Mouse (Mus musculus): ENCODE results near the gene Svop. TPM values are rescaled to one million over a fixed set of nuclear protein-coding genes. Genes with fewer than 3 reads are reported as not detected.
A peak's percentile ranks its signal among the peaks of the same experiment; 100 is the strongest.

Gene Svop
- not detected in 2 replicates for polyA plus RNA-seq (2012; rRNA removed)

GRCm38 (mm10) chr5:114091057-114091807, at the start of gene Svop:
Svop (minus strand) TSS chr5:114091570.
- 3% methylated on average over 40 of the region's 40 CpGs for WGBS
- TF ChIP-seq POLR2A (IDR thresholded peaks at IDR 0.05; ENCODE audit: borderline replicate concordance, extremely low read depth, low read depth, low read length), result no peak
- no peak for TF ChIP-seq CTCF (IDR thresholded peaks at IDR 0.05; ENCODE audit: insufficient read depth, low read length)
- H3K4me1 ChIP-seq (ENCODE audit: control insufficient read depth, insufficient read depth, low read length), result no peaks in the 10 kb centered on the region
- H3K4me3 ChIP-seq (replicated peaks; ENCODE audit: extremely low read depth, low read depth, low read length), result no peak within 1 kb of the TSS
- DNase-seq, result peak; percentile 58

DNA sequence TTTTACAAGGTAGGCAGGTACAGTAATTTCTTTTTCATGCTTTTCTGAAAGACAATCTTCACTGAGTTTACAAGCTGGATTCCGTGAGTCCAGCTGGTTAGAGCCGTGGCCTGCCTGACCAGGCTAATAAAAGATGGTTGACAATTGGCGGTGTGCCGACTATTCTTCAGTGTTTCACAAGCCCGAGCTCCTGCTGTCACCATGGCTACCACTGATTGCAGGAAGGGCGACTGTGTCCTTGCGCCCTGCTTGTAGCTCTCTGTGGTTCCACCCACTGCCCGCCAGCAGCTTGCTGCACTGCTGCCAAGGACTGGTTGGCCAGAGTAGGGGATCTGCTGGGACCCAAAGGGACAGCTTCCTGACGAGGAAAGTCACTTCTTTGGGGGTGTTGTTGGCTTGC, 47.8 kb upstream of the Svop start:
- peak; percentile 72 for DNase-seq
- TF ChIP-seq POLR2A (IDR thresholded peaks at IDR 0.05; ENCODE audit: borderline replicate concordance, extremely low read depth, low read depth, low read length) (peak; percentile 49; the same call in 1 of the 2 replicates), CTCF (IDR thresholded peaks at IDR 0.05; ENCODE audit: insufficient read depth, low read length) (no peak)
- Histone ChIP-seq H3K4me1 (ENCODE audit: control insufficient read depth, insufficient read depth, low read length) (peaks cover 10% of the 10 kb centered on the region), H3K4me3 (replicated peaks; ENCODE audit: extremely low read depth, low read depth, low read length) (no peak overlapping the region)
- 13% methylated on average over 9 of the region's 9 CpGs for WGBS

GRCm38 (mm10) chr5:114138277-114139164, 47.2 kb upstream of the Svop start:
- DNase-seq, result peak; percentile 21
- TF ChIP-seq CTCF (IDR thresholded peaks at IDR 0.05; ENCODE audit: insufficient read depth, low read length) (no peak), POLR2A (IDR thresholded peaks at IDR 0.05; ENCODE audit: borderline replicate concordance, extremely low read depth, low read depth, low read length) (no peak)
- no peak overlapping the region for H3K4me3 ChIP-seq (replicated peaks; ENCODE audit: extremely low read depth, low read depth, low read length)
- 47% methylated on average over 21 of the region's 21 CpGs for WGBS
- peaks cover 10% of the 10 kb centered on the region for H3K4me1 ChIP-seq (ENCODE audit: control insufficient read depth, insufficient read depth, low read length)

DNA sequence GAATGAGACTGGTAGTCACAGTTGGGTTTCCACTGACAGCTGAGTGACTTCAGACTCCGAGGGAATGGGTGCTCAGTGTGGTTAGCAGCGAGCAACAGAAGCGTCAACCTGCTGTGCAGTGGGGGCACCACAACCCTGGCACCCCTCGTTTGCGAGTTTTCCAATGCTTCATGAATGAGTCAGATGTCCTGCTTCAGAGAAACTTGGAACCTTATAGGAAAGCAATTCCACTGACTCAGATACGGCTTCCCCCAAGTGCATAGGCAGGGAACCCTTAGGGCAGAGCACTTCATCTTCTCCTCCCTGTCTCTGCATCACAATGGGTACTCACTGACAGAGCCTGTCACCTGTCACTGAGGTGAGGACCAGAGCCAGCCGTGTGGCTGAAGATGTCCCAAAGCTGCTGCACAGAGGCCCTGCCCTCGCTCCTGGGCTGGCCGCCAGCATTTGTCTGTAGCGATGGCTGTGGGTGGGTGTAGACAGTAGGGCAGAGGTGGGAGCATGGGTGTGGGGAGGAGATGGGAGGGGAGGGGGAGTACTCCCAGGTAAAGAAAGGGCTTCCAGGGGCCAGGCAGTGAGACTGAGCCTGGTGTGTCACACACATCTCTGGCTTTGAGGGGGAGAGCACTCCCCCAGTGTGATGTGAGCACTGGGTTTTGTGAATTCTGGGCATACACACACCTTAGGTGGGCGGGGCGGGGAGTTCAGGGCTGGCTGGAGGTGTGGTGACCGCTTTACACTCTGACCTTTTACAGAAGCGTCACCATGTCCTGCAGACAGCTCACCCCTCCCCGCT, 46.3 kb upstream of the Svop start:
- peaks cover 10% of the 10 kb centered on the region for H3K4me1 ChIP-seq (ENCODE audit: control insufficient read depth, insufficient read depth, low read length)
- no peak overlapping the region for H3K4me3 ChIP-seq (replicated peaks; ENCODE audit: extremely low read depth, low read depth, low read length)
- DNase-seq, result no peak
- WGBS, result 68% methylated on average over 15 of the region's 15 CpGs
- TF ChIP-seq POLR2A (IDR thresholded peaks at IDR 0.05; ENCODE audit: borderline replicate concordance, extremely low read depth, low read depth, low read length), result no peak
- no peak for TF ChIP-seq CTCF (IDR thresholded peaks at IDR 0.05; ENCODE audit: insufficient read depth, low read length)

DNA sequence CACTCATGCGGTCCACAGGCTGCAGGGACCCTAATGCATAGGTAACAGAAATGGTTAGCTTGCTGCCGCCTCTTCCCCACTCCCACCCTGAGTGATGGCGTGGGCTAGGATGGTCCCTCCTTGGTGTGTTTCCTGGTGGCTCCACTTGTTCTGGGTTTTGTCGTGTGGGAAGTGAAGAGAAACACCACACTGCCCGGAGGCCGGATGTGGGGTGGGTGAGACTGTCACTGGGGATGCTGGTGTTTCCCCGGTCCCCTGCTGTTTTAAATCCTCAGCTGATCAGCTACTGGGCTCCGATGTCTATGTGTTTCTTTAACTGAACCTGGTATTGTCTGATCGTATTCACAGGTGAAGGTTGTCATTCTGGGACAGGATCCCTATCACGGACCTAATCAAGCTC, 44.1 kb upstream of the Svop start:
- H3K4me1 ChIP-seq (ENCODE audit: control insufficient read depth, insufficient read depth, low read length), result peaks cover 10% of the 10 kb centered on the region
- DNase-seq, result no peak
- no peak overlapping the region for H3K4me3 ChIP-seq (replicated peaks; ENCODE audit: extremely low read depth, low read depth, low read length)
- 88% methylated on average over 10 of the region's 10 CpGs for WGBS
- TF ChIP-seq CTCF (IDR thresholded peaks at IDR 0.05; ENCODE audit: insufficient read depth, low read length) (no peak), POLR2A (IDR thresholded peaks at IDR 0.05; ENCODE audit: borderline replicate concordance, extremely low read depth, low read depth, low read length) (no peak)

DNA sequence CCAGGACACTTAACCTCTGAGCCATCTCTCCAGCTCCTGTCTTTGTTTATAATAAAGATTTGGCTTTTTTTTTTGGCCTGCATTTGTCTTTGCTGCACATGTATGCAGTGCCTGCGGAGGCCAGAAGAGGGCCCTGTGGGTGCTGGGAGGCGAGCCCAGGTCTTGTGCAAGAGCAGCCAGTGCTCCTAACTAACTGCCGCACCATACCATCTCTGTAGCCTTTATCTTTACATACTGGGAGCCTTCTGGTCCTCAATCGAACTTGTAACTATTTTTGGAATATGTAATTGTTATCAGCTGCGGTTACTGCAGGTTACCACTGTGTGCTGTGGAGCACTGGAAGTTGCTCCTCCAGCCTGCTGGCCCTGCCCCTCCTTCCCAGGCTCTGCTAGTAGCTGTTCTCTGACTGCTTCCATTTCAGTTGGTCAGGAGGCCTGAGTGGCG, 42.7 kb upstream of the Svop start:
- no peak overlapping the region for H3K4me3 ChIP-seq (replicated peaks; ENCODE audit: extremely low read depth, low read depth, low read length)
- WGBS, result 40% methylated on average over 6 of the region's 6 CpGs
- peak; percentile 59 for DNase-seq
- no peak for TF ChIP-seq POLR2A (IDR thresholded peaks at IDR 0.05; ENCODE audit: borderline replicate concordance, extremely low read depth, low read depth, low read length)
- TF ChIP-seq CTCF (IDR thresholded peaks at IDR 0.05; ENCODE audit: insufficient read depth, low read length), result peak; percentile 31; the same call in 1 of the 2 replicates
- peaks cover 7% of the 10 kb centered on the region for H3K4me1 ChIP-seq (ENCODE audit: control insufficient read depth, insufficient read depth, low read length)

- WGBS, result 91% methylated on average over 6 of the region's 6 CpGs
- TF ChIP-seq POLR2A (IDR thresholded peaks at IDR 0.05; ENCODE audit: borderline replicate concordance, extremely low read depth, low read depth, low read length) (no peak), CTCF (IDR thresholded peaks at IDR 0.05; ENCODE audit: insufficient read depth, low read length) (no peak)
- 0 out of 2 replicates have a peak, but pooled peaks cover under 1% of the 10 kb centered on the region for H3K4me1 ChIP-seq (ENCODE audit: control insufficient read depth, insufficient read depth, low read length)
- DNase-seq, result no peak
- H3K4me3 ChIP-seq (replicated peaks; ENCODE audit: extremely low read depth, low read depth, low read length), result no peak overlapping the region
These were observed 41.5 kb upstream of the Svop start for GRCm38 (mm10) chr5:114132841-114133240.

- no peak for TF ChIP-seq CTCF (IDR thresholded peaks at IDR 0.05; ENCODE audit: insufficient read depth, low read length)
- no peak for TF ChIP-seq POLR2A (IDR thresholded peaks at IDR 0.05; ENCODE audit: borderline replicate concordance, extremely low read depth, low read depth, low read length)
- WGBS, result 1% methylated on average over 15 of the region's 15 CpGs
- peak overlapping the region; percentile 78 for H3K4me3 ChIP-seq (replicated peaks; ENCODE audit: extremely low read depth, low read depth, low read length)
- DNase-seq, result no peak
- no peaks in the 10 kb centered on the region for H3K4me1 ChIP-seq (ENCODE audit: control insufficient read depth, insufficient read depth, low read length)
These were observed 40.1 kb upstream of the Svop start for GRCm38 (mm10) chr5:114131521-114131840.

Measured in lung, adult 2 months (tissue).